Mouse (Mus musculus): ENCODE measurements around the gene Eif5.

Eif5 gene

DNA sequence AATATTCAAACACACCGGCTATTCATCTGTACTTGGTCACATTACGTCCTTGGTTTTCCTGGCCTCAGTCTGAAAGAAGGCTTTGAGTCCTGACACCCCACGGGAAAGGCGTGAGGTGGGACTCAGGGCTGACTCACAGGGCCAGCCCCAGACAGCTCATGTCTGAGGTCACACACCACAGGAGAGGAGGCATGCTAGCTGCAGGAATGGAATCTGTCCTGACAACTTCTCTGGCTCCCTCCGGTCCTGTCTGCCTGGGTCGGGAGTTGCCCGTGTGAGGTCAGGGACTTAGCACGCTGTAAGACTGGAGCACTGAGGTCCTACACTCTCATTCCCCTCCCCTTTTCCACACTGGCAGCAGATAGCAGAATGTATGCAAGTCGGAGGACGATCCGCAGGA, 31.0 kb downstream of the Eif5 start:
- DNase-seq: no peak

DNA sequence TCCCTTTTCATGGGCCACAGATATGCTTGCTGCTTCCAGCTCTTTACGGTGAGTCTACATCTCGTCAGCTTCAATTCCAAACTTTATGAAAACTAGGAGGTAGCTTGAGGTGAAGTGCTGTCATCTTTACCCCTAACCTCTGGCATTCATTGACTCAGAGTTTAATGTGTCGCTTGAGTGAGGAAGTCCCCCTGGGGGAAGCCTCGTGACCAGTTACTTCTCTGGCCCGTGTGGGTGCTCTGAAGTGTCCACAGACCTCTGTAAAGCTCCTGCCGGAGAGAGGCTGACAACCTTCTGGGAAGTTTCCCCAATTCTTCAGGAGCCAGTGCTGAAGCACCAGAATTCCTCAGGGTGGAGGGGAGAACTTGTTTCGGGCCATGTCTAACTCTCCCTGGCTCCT, 34.6 kb downstream of the Eif5 start:
- DNase-seq: no peak

DNA sequence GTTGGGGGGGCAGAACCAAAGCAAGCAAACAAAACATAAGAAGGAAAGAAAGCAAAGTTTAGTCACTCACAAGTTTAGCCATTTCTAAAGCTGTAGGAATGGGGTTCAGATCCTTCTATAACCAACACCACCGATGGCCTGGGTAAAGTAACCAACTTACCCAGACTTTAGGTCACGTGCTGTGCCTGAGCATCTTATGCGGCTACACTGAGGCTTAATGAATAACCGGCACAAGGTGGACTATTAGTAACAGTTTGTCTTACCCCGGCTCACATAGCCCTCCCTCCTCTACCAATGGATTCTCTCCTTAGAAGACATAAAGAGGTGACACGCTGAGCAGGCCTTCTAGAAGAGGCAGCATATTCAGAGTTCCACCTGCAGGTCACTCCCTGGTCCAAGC, 35.5 kb downstream of the Eif5 start:
- no peak for DNase-seq

DNA sequence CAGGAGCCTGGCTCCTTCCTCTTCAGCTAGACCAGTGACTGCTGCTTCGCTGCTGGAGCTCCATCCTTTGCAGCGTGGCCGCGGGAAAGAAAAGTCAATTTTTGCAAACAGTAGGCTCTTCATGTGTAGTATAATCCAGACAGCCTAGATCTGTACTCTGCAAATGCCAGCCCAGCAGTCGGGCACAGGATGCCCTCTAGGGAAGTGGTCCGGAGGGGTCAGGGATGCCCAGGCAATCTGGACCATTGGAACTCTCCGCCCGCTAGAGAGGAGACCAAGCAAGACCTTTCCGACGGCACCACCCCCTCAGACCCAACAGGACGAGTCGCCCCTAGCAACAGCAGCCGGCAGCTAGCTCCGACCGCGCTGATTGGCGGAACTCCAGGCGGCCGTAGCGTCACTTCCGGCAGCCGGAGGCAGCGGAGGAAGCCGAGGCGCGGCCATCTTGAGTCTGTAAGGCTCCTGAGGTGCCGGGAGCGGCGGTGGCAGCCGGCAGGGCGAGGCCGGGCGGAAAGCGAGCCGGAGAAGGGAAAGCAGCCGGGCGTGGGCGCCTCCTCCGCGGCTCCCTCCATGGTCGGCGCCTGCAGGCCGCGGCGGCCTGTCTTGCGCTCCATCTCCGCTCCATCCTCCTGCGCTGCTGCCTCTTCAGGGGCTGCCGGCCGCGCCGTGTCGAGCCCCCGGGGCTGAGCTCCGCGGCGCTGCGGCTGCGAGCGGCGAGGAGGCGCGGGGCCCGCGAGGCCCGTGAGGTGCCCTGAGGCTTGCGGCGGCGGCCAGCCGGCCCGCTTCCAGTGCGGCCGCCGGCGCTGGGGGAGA, 36.5 kb downstream of the Eif5 start, which contains the start of gene Mark3:
Gene Mark3, plus strand, starts transcription at position 450 of the 813 bp plus-strand sequence.
- DNase-seq: peak; percentile 99

DNA sequence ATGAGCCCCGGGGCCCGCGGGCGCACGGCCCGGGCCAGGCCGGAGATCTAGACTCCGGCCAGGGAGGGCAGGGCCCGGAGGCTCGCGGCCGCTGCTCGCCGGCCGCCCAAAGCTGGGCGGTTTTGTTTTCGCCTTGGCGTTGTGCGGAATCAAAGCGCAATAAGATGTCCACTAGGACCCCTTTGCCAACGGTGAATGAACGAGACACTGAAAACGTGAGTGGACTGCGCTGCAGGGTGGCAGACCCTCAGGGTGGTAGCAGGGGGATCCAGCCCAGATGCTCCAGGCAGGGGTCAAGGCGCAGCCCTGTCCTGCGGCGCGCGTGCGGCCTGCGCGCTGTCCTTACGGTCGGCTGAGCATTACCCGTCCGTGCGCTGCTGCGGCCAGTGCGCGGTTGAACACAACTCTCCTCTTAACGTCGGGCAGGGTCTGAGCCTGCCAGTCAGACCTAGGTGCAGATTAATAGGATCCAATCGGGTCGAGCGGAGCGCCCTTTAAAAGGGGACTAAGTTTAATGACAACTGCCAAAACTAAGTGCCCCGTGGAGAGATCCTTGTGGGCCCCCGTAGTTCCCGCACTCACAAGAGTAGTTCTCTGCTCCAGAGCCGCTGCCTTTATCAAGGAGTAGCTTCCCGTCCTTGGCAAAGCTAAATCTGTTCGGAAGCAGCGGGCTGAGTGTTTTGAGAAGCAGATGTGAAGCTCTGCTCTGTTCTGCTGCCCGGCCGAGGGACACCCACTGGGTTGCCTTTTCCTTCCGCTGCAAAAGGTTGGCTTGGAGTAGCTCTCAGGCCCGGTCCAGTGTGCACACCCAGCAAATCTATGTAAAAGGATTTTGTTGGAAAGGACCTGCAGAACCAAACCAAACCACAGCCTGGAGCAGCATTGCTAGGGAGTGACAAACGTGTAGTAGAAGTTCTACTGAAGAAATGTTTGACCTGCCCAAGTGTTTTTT, 37.3 kb downstream of the Eif5 start:
- peak; percentile 51 for DNase-seq

DNA sequence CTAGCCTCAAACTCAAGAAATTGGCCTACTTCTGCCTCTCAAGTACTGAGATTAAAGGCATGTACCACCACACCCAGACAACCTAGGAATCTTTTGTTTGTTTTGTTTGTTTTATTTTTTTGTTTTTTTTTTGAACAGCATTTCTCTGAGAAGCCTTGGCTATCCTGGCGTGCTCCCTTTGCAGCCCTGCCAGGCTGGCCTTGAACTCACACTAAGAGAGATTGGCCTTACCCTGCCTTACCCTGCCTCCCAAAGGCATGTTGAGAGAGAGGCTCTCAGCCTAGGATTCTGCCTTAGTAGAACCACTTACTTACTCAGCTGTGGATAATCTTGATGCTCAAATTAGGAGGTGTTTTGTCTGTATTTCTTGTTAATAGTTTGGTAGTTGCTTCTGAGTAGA, 45.2 kb downstream of the Eif5 start:
- DNase-seq: no peak

DNA sequence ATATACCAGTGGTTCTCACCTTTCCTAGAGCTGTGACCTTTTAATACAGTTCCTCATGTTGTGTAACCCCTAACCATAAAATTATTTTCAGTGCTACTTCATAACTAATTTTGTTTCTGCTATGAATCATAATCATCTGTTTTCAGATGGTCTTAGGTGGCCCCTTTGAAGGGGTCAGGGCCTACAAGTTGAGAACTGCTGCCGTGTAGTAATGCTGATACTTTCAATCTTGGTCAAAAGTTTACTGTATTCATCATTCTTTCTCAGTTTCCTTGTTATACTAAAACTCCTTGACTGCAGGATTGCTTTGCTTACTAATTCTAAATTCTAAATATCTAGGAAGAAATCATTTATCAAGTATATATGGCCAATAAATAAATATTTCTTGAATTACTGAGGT, 46.6 kb downstream of the Eif5 start:
- no peak for DNase-seq

DNA sequence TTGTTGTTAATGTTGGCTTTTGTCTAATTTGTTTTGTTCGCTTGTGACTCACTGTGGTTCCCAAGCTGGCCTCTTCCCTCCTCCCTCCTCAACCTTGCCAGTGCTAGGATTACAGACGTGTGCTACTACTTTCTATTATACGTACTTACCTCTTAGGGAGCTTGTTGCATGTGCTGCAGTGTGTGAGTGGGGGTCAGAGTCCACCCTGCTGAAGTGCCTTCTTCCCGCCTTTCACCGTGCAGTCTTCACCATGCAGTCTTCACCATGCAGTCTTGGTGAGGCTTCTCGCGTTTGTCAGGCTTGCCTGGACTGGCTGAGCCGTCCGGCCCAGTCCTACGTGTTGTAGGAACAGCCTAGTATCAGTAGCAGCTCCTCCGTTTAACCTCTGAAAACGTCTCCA, 49.4 kb downstream of the Eif5 start:
- no peak for DNase-seq

DNA sequence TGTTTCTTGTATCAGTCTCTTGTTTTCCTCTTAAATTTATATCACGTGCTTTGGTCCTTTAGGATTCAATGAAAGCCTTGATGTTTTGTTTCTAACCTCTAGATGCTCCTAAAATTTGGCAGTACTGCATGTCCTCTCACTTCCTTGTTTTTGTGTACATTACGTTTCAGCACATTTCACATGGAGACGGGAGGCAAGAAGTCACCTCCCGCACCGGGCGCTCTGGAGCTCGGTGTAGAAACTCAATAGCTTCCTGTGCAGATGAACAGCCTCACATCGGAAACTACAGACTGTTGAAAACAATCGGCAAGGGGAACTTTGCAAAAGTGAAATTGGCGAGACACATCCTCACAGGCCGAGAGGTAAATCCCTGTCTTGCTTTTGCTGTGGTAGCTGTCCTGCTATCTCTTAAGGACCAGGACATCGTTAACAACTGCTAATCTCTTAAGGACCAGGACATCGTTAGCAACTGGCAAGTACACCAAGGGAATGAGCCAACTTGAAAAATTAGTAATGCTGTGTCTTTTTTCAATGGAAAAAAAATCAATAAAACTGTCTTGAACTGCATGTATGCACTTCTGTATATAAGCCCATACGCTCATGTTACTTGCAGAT, 54.7 kb downstream of the Eif5 start:
- no peak for DNase-seq

DNA sequence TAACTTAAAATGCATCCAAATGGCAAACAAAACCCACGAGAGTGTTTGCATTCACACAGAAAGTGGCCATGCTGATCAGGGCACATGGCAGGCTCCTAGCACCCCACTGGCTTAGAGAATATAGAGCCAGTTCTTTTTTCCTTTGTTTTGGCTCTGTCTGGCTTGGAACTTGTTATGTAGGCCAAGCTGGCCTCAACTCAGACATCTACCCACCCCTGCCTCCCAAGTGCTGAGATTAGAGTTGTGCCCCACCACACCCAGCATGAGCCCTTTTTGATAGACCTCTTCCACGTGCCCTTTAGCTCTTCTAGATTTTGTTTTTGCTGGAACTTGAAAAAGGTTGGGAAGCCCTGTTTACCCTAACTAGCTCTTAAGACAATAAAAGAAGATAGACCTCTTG, 56.0 kb downstream of the Eif5 start:
- DNase-seq: no peak
